Mouse (Mus musculus): ENCODE measurements at regions not wholly inside any gene's neighbourhood (a gene's known extent, or its start where the extent isn't known, plus 50 kb on each side); places are given as distances from the start of the nearest gene placed in this dataset.
A peak's percentile ranks its signal among the peaks of the same experiment; 100 is the strongest.

GRCm38 (mm10) chr12:28202847-28203246 lies 349.4 kb downstream of the Dcdc2c start:
- no peak for ATAC-seq (ENCODE audit: insufficient number of reproducible peaks, low FRiP score, low TSS enrichment)

- no peak for ATAC-seq (ENCODE audit: insufficient number of reproducible peaks, low FRiP score, low TSS enrichment)
Measured at GRCm38 (mm10) chr12:28186695-28187094, 365.5 kb downstream of the Dcdc2c start.

GRCm38 (mm10) chr12:28181265-28181664 lies 370.9 kb downstream of the Dcdc2c start:
- ATAC-seq (ENCODE audit: insufficient number of reproducible peaks, low FRiP score, low TSS enrichment), result no peak

- ATAC-seq (ENCODE audit: insufficient number of reproducible peaks, low FRiP score, low TSS enrichment), result no peak
Measured at GRCm38 (mm10) chr12:28176016-28176415, 376.2 kb downstream of the Dcdc2c start.

GRCm38 (mm10) chr12:28174078-28174477 lies 378.1 kb downstream of the Dcdc2c start:
- ATAC-seq (ENCODE audit: insufficient number of reproducible peaks, low FRiP score, low TSS enrichment), result no peak

GRCm38 (mm10) chr12:28158786-28159185 lies 393.4 kb downstream of the Dcdc2c start:
- no peak for ATAC-seq (ENCODE audit: insufficient number of reproducible peaks, low FRiP score, low TSS enrichment)

- ATAC-seq (ENCODE audit: insufficient number of reproducible peaks, low FRiP score, low TSS enrichment), result no peak
Measured at GRCm38 (mm10) chr12:28150759-28151158, 401.4 kb downstream of the Dcdc2c start.

- ATAC-seq (ENCODE audit: insufficient number of reproducible peaks, low FRiP score, low TSS enrichment), result no peak
Measured at GRCm38 (mm10) chr12:28135810-28136592, 416.2 kb downstream of the Dcdc2c start.

GRCm38 (mm10) chr12:28122766-28123165 lies 429.4 kb downstream of the Dcdc2c start:
- ATAC-seq (ENCODE audit: insufficient number of reproducible peaks, low FRiP score, low TSS enrichment), result no peak

- ATAC-seq (ENCODE audit: insufficient number of reproducible peaks, low FRiP score, low TSS enrichment), result no peak
Measured at GRCm38 (mm10) chr12:28120106-28120505, 432.1 kb downstream of the Dcdc2c start.

GRCm38 (mm10) chr12:28090673-28091072 lies 461.5 kb downstream of the Dcdc2c start:
- ATAC-seq (ENCODE audit: insufficient number of reproducible peaks, low FRiP score, low TSS enrichment), result no peak

- no peak for ATAC-seq (ENCODE audit: insufficient number of reproducible peaks, low FRiP score, low TSS enrichment)
Measured at GRCm38 (mm10) chr12:28085460-28085859, 466.7 kb downstream of the Dcdc2c start.

GRCm38 (mm10) chr12:28076606-28077005 lies 475.6 kb downstream of the Dcdc2c start:
- ATAC-seq (ENCODE audit: insufficient number of reproducible peaks, low FRiP score, low TSS enrichment), result no peak

- no peak for ATAC-seq (ENCODE audit: insufficient number of reproducible peaks, low FRiP score, low TSS enrichment)
Measured at GRCm38 (mm10) chr12:28068584-28068983, 483.6 kb downstream of the Dcdc2c start.

GRCm38 (mm10) chr12:28060281-28060680 lies 491.9 kb downstream of the Dcdc2c start:
- ATAC-seq (ENCODE audit: insufficient number of reproducible peaks, low FRiP score, low TSS enrichment), result no peak

- ATAC-seq (ENCODE audit: insufficient number of reproducible peaks, low FRiP score, low TSS enrichment), result peak; percentile 49; the same call in 1 of the 2 replicates
Measured at GRCm38 (mm10) chr12:28055518-28056280, 496.5 kb downstream of the Dcdc2c start.

GRCm38 (mm10) chr12:28054444-28054843 lies 497.8 kb downstream of the Dcdc2c start:
- ATAC-seq (ENCODE audit: insufficient number of reproducible peaks, low FRiP score, low TSS enrichment), result no peak

- ATAC-seq (ENCODE audit: insufficient number of reproducible peaks, low FRiP score, low TSS enrichment), result no peak
Measured at GRCm38 (mm10) chr12:28047989-28048388, 504.2 kb downstream of the Dcdc2c start.

GRCm38 (mm10) chr12:28038161-28038911 lies 513.9 kb downstream of the Dcdc2c start:
- ATAC-seq (ENCODE audit: insufficient number of reproducible peaks, low FRiP score, low TSS enrichment), result no peak

- no peak for ATAC-seq (ENCODE audit: insufficient number of reproducible peaks, low FRiP score, low TSS enrichment)
Measured at GRCm38 (mm10) chr12:27999170-27999569, 553.0 kb downstream of the Dcdc2c start.

- no peak for ATAC-seq (ENCODE audit: insufficient number of reproducible peaks, low FRiP score, low TSS enrichment)
Measured at GRCm38 (mm10) chr12:27992152-27992551, 560.0 kb downstream of the Dcdc2c start.

All from cerebellum, adult (tissue).